Mouse (Mus musculus) stomach, embryonic 16.5 days (tissue): Measurements from ENCODE around the gene Timm22. TPM values are rescaled to one million over a fixed set of nuclear protein-coding genes. Genes with fewer than 3 reads are reported as not detected.
A peak's percentile ranks its signal among the peaks of the same experiment; 100 is the strongest.

Source experiments
- ATAC-seq: fragments of 200-750 bp; cut with Nextera tagmentation; 2 replicates; pipeline ENCODE4 v1.8.0; 2017; ENCODE audit warnings: moderate number of reproducible peaks, moderate TSS enrichment; ENCODE audit not compliant: insufficient read depth, low FRiP score
- H3K27ac ChIP-seq: fragments of 300-500 bp; sonication (generic); 2 replicates; pipeline ENCODE4 v1.5.1; 2014; ENCODE audit warnings: low read length
- H3K27me3 ChIP-seq: fragments of 300-500 bp; sonication (generic); 2 replicates; pipeline ENCODE4 v1.6.1; 2014; ENCODE audit warnings: low read length, control low read depth, mixed read lengths; ENCODE audit not compliant: control insufficient read depth, insufficient read depth
- H3K36me3 ChIP-seq: fragments of 300-500 bp; sonication (generic); 2 replicates; pipeline ENCODE4 v1.6.1; 2014; ENCODE audit warnings: low read length; ENCODE audit not compliant: control insufficient read depth, insufficient read depth
- H3K4me1 ChIP-seq: fragments of 300-500 bp; sonication (generic); 2 replicates; pipeline ENCODE4 v1.6.1; 2014; ENCODE audit warnings: low read length, control low read depth, mixed read lengths; ENCODE audit not compliant: control insufficient read depth, insufficient read depth
- H3K4me2 ChIP-seq: fragments of 300-500 bp; sonication (generic); 2 replicates; pipeline ENCODE4 v1.6.1; 2014; ENCODE audit warnings: low read depth, low read length, mixed read lengths
- H3K4me3 ChIP-seq: fragments of 300-500 bp; sonication (generic); replicated peaks from 2 replicates; pipeline ENCODE4 v1.5.1; 2014; ENCODE audit warnings: mild to moderate bottlenecking, low read length
- H3K9ac ChIP-seq: fragments of 300-500 bp; sonication (generic); 2 replicates; pipeline ENCODE4 v1.6.1; 2014; ENCODE audit warnings: low read length
- H3K9me3 ChIP-seq: fragments of 300-500 bp; sonication (generic); replicated peaks from 2 replicates; pipeline ENCODE4 v1.6.1; 2016; ENCODE audit warnings: low read length, control low read depth; ENCODE audit not compliant: control insufficient read depth
- WGBS: fragments of 180-500 bp; shearing (Covaris S2); extraction: QIAGEN DNeasy Blood & Tissue Kit; methylation state at CpG from one replicate; pipeline ENCODE4 v1.1.7; 2014; 5-methylcytosine and 5-hydroxymethylcytosine counted together
- polyA plus RNA-seq: library from polyadenylated mRNA; unstranded; fragments of >200 nt; fragmentation: Nextera tagmentation; extraction: Ambion mirVana; gene quantifications from 2 replicates; pipeline ENCODE4 v1.2.1, GENCODE M21; 2015

Timm22 gene
- polyA plus RNA-seq, 1 experiment from 2014 or later, result 94.9 TPM

- Histone ChIP-seq H3K9ac (no peak overlapping the region), H3K4me2 (no peak overlapping the region), H3K27me3 (no peaks in the 10 kb centered on the region), H3K27ac (0 out of 2 replicates have a peak overlapping the region, but pooled peaks have one; percentile 34), H3K36me3 (no peaks in the 10 kb centered on the region), H3K4me1 (peaks cover 45% of the 10 kb centered on the region), H3K9me3 (no peaks in the 10 kb centered on the region), H3K4me3 (no peak overlapping the region)
- no peak for ATAC-seq
These were observed 36.3 kb upstream of the Timm22 start for GRCm38 (mm10) chr11:76370491-76370890.

- no peak for ATAC-seq
- Histone ChIP-seq H3K27ac (peak overlapping the region; percentile 94), H3K4me1 (peaks cover 52% of the 10 kb centered on the region), H3K36me3 (no peaks in the 10 kb centered on the region), H3K27me3 (no peaks in the 10 kb centered on the region), H3K4me2 (no peak overlapping the region), H3K4me3 (no peak overlapping the region), H3K9ac (peak overlapping the region; percentile 51; the same call in 1 of the 2 replicates), H3K9me3 (no peaks in the 10 kb centered on the region)
- WGBS, result 51% methylated on average over 2 of the region's 2 CpGs
These were observed 34.6 kb upstream of the Timm22 start for GRCm38 (mm10) chr11:76372120-76372519.

- H3K9ac ChIP-seq, result peak overlapping the region; percentile 51; the same call in 1 of the 2 replicates
- ATAC-seq, result no peak
- peaks cover 52% of the 10 kb centered on the region for H3K4me1 ChIP-seq
- no peak overlapping the region for H3K4me3 ChIP-seq
- 32% methylated on average over 6 of the region's 6 CpGs for WGBS
- no peak overlapping the region for H3K4me2 ChIP-seq
- no peaks in the 10 kb centered on the region for H3K27me3 ChIP-seq
- no peaks in the 10 kb centered on the region for H3K9me3 ChIP-seq
- peak overlapping the region; percentile 94 for H3K27ac ChIP-seq
- no peaks in the 10 kb centered on the region for H3K36me3 ChIP-seq
These were observed 34.2 kb upstream of the Timm22 start for GRCm38 (mm10) chr11:76372534-76372933.

GRCm38 (mm10) chr11:76374491-76375185, 32.1 kb upstream of the Timm22 start:
- Histone ChIP-seq H3K4me1 (peaks cover 47% of the 10 kb centered on the region), H3K4me3 (no peak overlapping the region), H3K4me2 (peak overlapping the region; percentile 27; the same call in 1 of the 2 replicates), H3K9me3 (no peaks in the 10 kb centered on the region), H3K27ac (peak overlapping the region; percentile 94), H3K36me3 (no peaks in the 10 kb centered on the region), H3K27me3 (no peaks in the 10 kb centered on the region), H3K9ac (peak overlapping the region; percentile 43)
- peak; percentile 92 for ATAC-seq
- 22% methylated on average over 17 of the region's 17 CpGs for WGBS

- no peak overlapping the region for H3K9ac ChIP-seq
- H3K4me2 ChIP-seq, result no peak overlapping the region
- H3K27ac ChIP-seq, result peak overlapping the region; percentile 94
- H3K9me3 ChIP-seq, result no peaks in the 10 kb centered on the region
- ATAC-seq, result no peak
- no peaks in the 10 kb centered on the region for H3K27me3 ChIP-seq
- H3K4me3 ChIP-seq, result no peak overlapping the region
- 87% methylated on average over 3 of the region's 3 CpGs for WGBS
- no peaks in the 10 kb centered on the region for H3K36me3 ChIP-seq
- H3K4me1 ChIP-seq, result peaks cover 51% of the 10 kb centered on the region
These were observed 30.3 kb upstream of the Timm22 start for GRCm38 (mm10) chr11:76376425-76376824.

GRCm38 (mm10) chr11:76379921-76380544, 26.7 kb upstream of the Timm22 start:
- peaks cover 36% of the 10 kb centered on the region for H3K4me1 ChIP-seq
- no peaks in the 10 kb centered on the region for H3K9me3 ChIP-seq
- H3K27me3 ChIP-seq, result no peaks in the 10 kb centered on the region
- no peaks in the 10 kb centered on the region for H3K36me3 ChIP-seq
- peak overlapping the region; percentile 3; the same call in 1 of the 2 replicates for H3K27ac ChIP-seq
- 38% methylated on average over 11 of the region's 11 CpGs for WGBS
- ATAC-seq, result no peak
- no peak overlapping the region for H3K9ac ChIP-seq
- no peak overlapping the region for H3K4me2 ChIP-seq
- H3K4me3 ChIP-seq, result no peak overlapping the region

GRCm38 (mm10) chr11:76381201-76381885, 25.4 kb upstream of the Timm22 start:
- peaks cover 36% of the 10 kb centered on the region for H3K4me1 ChIP-seq
- H3K4me2 ChIP-seq, result no peak overlapping the region
- no peaks in the 10 kb centered on the region for H3K9me3 ChIP-seq
- H3K27me3 ChIP-seq, result no peaks in the 10 kb centered on the region
- H3K27ac ChIP-seq, result 0 out of 2 replicates have a peak overlapping the region, but pooled peaks have one; percentile 1
- WGBS, result 79% methylated on average over 15 of the region's 15 CpGs
- no peak overlapping the region for H3K4me3 ChIP-seq
- H3K9ac ChIP-seq, result no peak overlapping the region
- no peak for ATAC-seq
- H3K36me3 ChIP-seq, result no peaks in the 10 kb centered on the region

GRCm38 (mm10) chr11:76382711-76383324, 23.9 kb upstream of the Timm22 start:
- no peak overlapping the region for H3K4me3 ChIP-seq
- no peaks in the 10 kb centered on the region for H3K36me3 ChIP-seq
- H3K4me2 ChIP-seq, result 0 out of 2 replicates have a peak overlapping the region, but pooled peaks have one; percentile 2
- no peaks in the 10 kb centered on the region for H3K9me3 ChIP-seq
- peak overlapping the region; percentile 19; the same call in 1 of the 2 replicates for H3K9ac ChIP-seq
- ATAC-seq, result no peak
- peaks cover 36% of the 10 kb centered on the region for H3K4me1 ChIP-seq
- peak overlapping the region; percentile 73 for H3K27ac ChIP-seq
- WGBS, result 53% methylated on average over 13 of the region's 13 CpGs
- H3K27me3 ChIP-seq, result no peaks in the 10 kb centered on the region
